Mouse (Mus musculus) ovary, postnatal 14 days (tissue): ENCODE measurements around the gene Neurod2.

Experiments used
- DNase-seq: peaks from one replicate; pipeline ENCODE4 v3.0.0; 2022; ENCODE audit warnings: low spot score

Gene Neurod2

DNA sequence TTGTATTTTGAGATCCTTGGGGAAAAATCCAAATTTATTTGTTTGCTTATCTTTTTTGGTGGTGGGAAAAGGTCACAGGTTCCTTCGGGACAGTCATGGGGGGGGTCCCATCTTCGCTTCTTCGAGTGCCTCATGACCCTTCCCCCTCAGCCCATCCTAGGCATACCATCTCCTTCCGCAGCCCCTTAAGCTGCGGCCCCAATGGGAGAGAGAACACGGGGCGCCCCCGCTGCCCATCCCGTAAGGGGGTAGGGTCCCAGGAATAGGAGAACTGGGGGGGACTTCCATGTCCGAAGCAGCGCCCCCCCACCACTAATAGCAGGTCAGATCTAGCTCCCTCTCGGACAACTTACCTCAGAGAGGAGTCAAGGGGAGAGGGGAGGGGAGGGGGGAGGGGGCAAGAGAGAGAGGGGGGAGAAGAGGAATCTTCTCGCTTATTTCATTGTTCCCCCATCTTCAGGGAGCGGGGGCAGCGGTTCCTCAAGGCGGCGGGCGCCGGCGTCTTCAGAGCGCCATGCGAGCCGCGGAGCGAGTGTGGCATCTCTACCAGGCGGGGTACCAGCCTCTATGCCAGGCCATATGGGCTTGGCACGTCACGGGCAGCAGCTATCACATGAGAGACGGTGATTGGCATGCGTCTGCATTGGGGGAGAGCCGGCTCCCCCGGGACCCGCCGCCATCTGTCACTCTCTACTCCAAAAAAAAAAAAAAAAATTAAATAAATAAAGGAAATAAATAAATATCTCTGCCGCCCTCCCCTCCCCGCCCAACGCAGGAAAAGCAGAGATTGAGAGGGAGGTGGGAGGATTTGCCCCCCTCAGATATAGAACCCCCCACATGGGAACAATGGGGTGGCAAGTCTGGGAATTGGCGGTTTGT is at the start of gene Neurod2:
Neurod2 (minus strand) TSS at position 568 of the 879 bp plus-strand sequence.
- DNase-seq = no peak

DNA sequence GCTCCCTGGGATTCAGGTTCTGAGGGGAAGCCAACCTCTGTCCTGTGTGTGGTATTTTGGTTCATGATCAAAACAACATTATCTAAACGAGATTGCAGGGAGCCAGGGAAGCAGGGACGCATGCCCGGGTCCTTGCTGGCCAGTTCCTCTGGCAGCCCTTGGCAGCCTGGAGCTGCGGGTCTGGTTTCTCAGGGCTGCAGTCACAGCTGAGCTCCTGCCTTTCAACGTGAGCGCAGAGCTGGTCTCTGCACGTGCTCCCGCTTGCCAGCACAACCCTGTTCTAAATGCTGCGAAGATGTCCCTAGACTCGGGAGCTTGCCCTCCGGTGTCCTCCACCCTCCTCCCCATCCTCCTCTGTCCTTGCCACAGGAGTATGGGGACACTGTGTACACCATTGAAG is 48.3 kb upstream of the Neurod2 start:
- no peak for DNase-seq

DNA sequence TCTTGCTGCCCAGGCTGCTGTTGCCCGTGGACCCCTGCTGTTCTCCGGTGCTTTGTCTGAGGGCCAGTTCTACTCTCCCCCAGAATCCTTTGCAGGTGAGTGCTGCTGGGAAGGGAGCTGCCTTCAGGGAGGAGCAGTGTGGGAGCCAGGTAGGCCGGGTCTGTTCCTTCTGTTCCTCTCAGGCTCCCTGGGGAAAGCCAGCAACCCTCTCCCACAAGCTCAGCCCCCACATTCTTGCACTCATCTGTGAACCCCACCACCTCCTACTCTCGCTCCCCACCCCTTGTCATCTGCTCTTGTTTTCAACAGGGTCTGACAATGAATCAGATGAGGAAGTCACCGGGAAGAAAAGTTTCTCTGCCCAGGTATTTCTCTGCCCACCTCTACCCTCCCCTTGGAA is 47.3 kb upstream of the Neurod2 start:
- DNase-seq = no peak

DNA sequence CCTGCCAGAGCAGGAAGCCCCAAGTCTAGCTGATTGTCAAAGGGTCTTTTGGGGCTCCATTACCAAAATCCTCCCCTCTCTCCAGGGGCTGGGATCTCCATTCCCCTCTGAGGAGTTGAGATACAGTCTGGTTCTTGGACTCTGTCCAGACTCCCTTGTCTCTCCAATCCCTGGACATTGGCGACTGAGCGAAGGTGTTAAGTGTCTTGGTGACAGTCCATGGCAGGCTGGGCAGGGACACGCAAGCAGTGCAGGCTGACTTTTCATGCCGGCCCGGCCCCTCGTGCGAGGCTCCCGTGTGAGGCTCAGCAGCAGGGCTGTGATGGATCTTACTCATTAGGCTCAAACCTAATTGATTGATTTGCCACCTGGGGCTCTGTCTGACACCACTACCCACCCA is 44.8 kb upstream of the Neurod2 start:
- no peak for DNase-seq

DNA sequence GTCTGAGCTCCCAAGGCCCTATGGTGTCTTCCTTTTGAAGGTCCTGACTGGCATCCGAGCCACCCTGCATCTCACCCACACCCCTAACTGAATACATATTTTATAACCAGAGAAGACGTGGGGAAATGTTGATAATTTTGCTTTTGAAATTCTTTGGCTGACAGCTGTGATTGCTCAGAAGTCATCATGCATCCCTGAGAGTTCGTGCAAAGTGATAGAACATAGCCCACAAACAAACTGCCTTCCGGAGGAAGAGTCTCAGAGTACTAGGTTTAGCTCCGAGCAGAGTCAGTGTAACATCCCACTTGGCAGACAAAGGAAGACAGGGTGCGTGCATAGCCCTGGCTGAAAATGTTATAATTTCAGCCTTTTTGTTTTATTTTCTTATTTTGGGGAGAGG is 43.8 kb upstream of the Neurod2 start:
- DNase-seq = no peak

DNA sequence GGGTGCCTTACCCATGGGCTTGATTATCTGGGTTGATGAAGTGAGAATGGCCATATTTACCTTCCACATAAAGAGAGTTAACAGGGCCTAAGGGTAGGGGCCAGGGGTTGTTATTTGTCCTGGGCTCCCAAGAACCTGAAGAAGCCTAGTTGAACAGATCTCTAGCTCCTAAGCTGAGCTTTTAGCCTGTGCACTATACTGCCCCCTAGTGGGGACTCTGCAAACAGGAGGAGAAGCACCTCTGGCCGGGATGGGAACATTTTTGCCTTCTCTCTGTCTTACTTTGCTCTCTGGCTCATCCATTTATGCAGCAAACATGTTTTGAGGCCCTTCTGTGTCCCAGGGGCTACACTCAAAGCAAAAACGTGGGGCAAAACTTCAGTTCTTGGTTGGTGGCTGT is 43.0 kb upstream of the Neurod2 start:
- DNase-seq = peak; percentile 54

DNA sequence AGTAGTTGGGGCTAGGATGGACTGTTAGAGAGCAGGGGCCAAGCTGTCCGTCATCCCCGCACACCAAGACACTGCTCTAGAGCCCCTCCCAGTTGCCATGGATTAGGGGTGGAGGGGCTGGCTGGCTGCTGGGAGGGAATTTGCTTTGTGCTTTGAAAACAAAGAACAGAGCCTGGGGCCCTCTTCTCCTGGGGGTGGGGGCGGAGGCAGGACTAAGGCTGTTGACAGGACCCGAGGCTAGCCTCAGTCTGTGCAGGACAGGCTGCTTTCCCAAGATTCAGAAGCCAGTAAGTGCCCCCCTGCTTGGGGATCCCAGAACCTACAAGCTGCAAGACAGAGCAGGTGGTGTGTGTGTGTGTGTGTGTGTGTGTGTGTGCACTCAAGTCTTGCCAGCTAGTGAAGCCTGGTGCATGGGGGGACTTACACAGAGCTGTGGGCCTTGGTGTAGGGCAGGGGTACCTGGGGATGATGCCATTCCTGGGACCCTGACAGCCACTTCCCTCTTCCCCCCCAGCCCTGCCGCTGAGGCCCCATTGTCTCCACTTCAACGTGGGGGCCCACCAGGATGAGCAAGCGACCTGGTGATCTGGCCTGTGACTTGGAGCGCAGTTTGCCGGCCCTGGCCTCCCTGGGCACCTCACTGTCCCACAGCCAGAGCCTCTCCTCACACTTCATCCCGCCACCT is 42.2 kb upstream of the Neurod2 start:
- DNase-seq = no peak

DNA sequence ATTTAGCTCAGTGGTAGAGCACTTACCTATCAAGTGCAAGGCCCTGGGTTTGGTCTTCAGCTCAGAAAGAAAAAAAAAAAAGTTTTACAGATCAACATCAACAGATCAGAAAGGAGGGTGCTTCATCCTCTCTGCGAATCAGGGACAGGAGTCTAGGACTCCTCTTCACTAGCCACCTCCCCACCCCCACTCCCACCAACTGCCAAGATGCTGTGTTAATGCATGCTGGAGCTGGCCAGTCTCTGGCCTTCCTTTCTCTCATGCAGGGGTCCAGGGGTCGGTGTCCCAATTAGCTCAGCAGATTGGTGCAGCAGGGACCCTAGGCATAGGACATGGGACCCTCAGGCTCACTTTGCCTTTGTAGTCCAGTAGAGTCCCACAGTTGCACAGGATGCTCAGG is 41.1 kb upstream of the Neurod2 start:
- no peak for DNase-seq

DNA sequence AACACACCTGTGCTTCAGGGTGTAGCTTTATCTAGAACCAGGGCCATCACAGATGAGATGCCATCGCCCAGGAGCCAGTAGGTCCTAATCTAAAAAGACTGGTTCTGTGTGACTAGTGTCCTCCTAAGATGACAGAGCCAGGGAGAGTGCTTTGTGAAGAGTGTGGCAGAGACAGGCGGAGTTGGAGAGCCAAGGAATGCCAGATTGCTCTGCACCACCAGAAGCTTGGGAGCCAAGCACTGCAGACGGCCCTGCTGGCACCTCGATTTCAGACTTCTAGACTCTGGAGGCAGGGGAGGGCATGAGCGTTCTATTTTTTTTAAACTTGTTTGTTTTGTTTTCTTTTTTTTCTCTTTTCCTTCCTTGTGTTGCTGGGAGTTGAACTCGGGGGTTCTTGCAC is 39.9 kb upstream of the Neurod2 start:
- no peak for DNase-seq

DNA sequence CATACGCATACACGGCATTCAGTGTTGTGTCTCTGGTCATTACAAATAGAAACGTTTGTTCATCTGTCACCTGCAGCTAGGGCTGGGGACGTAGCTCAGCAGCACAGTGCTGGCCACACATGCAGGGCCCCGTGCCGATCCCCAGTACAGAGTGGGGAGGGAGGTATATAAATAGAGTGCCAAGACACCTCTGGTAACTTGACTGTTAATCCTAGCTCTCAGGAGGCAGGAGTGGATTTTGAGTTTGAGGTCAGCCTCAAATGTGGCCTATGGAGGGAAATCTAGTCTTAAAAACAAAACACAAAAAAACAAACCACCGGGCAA is 38.4 kb upstream of the Neurod2 start:
- DNase-seq = no peak

DNA sequence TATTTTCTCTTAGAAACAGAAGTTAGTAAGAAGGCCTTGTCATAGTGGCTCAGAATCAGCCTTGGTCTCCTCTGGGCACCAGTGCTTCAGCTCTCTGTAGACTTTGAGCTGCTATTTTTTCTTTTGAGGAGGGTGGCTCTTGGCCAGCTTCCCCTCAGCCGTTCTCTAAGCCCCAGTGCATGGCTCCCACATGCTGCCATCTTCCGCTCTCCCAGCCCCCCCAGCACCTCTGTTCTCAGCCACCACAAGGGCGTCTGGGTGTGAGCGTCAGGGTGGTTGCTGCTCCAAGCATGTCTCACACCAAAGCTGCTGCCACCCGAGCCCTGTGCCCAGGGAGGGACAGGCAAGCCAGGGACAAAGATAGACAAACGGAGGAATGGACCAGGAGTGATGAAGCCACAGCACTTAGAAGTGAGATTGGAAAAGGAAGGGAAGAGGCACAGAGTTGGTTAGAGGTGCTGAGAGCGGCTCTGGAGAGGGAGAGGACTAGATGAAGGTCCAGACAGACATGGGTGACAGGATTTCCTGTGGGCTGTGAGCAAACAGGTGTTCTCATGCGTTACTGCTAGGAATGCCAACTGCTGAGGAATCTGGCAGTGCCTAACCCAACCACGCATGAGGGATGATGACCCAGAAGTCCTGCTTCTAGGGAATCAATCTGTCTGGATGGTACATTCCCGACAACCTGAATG is 37.9 kb upstream of the Neurod2 start:
- DNase-seq = no peak

DNA sequence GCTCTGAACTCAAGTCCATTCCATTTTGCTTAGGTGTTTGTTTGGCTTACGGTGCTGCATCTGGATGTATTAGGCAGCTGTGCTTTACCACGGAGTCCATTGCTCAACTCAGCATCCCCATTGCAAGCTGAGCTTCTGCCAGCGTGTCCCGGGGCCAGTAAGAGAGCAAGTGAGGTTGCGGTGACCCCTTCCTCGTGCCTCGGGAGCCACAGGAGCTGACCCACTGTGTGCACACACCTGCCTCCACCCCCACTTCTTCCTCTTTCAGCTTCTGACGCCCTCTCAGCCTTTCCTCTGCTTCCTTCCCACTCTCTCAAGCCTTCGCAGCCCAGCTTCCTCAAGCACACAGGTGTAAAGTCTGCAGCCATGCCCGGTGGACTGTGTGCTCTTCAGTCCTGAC is 36.8 kb upstream of the Neurod2 start:
- DNase-seq = no peak

DNA sequence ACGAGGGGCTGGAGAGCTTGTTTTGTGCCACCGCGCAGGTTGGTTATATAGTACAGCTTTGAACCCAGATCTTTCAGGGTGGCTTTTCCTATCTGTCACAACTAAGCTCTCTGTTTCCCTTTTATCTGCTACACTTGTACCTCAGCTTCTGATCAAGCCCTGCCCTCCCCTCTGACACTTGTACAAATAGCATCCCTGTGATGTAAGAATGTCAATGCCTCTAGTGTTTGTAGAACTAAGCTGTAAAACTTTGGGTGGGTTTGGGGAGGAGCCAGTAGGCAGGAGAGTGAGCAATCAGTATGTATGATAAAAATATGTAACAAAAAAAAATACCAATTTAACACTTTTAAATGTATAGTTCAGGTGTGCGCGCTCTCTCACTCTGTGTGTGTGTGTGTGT is 35.0 kb upstream of the Neurod2 start:
- DNase-seq = no peak

DNA sequence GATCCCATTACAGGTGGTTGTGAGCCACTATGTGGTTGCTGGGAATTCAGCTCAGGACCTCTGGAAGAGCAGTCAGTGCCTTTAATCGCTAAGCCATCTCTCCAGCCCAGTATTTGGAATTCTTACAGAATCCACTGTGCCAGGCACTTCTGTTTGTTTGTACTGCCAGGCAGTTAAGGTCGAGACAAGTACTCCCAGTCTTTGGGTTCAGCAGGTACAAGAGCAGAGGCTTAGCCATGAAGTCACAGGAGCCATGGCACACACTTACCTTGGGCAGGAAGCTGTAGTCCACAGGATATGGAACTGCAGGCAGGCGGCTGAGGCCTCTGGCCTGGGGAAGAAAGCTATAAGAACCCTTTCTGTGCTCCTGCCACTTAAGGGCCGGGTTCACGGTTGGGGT is 34.4 kb upstream of the Neurod2 start:
- DNase-seq = no peak

DNA sequence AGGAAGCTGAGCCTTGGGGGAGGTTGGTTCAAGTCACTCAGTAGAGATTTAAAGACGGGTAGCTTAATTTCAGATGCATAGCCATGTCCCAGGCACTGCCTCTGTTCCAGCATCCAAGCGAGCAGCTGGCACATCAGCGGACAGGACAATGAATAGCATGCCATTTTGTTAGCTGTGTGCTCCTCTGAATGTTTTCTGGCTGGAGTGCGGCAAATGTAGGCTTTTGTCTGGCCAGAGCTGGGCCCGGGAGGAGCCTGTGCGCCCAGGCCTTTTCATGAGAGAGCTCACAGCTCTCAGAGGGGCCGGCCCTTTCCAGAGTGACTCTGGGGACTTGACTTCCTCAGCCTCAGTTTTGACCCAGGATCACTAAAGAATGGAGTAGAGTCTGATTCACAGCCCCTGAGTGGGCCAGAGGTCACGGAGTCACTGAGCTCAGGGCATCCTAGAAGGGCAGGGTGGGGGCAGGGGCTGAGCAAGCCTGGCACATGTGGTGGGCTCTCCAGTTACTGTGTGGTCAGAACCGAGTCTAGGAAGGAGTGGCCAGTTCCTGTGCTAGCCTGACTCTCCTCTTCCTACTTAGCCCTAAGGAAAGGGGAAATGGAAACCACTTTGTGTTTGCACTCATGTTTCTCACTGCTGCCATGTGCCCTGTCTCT is 31.5 kb upstream of the Neurod2 start:
- DNase-seq = no peak

DNA sequence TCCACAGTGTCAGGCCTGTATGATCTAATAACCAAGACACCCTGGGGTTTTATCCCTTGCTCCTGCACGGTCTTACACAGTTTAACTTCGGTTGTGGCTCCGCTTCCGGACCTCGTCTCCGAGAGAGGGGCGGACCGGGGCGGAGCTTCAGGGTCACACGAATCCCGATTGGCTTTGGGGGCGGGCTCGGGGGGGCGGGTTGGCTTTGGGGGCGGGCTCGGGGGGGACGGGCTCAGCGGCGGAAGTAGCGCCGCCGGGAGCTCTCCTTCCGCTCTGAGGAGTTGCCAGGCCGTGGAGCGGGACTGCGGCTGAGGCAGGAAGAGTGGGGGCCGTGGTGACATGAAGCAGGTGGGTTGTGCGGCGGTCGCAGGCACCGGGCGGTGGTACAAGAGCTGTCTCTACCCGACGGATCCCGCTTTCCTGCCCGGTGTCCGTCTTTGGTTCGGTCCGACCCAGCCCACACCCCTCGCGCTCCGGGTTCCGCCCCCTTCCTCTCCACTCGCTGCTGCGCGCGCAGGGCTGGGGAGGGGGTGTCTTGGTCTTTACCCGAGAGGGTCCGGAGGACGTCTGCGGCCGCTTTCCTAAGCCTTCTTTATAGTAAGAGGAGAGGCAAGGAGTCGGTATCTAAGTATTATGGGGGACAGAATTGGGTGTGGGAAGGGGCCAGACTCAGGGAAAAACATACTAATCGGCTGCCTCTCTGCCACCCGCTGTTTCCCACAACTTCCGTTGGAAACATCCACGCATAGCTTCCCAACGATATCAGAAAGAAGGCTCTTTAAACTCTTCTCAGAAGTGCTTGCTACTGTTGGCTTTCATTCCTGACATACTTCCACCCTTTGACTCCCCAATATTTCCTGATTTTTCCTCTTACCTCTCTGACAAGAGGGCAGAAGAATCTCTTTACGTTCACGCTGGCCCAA is 29.0 kb upstream of the Neurod2 start, which contains the start of gene Stard3:
Stard3 (plus strand) TSS at position 208 of the 923 bp plus-strand sequence.
- DNase-seq = peak; percentile 79

DNA sequence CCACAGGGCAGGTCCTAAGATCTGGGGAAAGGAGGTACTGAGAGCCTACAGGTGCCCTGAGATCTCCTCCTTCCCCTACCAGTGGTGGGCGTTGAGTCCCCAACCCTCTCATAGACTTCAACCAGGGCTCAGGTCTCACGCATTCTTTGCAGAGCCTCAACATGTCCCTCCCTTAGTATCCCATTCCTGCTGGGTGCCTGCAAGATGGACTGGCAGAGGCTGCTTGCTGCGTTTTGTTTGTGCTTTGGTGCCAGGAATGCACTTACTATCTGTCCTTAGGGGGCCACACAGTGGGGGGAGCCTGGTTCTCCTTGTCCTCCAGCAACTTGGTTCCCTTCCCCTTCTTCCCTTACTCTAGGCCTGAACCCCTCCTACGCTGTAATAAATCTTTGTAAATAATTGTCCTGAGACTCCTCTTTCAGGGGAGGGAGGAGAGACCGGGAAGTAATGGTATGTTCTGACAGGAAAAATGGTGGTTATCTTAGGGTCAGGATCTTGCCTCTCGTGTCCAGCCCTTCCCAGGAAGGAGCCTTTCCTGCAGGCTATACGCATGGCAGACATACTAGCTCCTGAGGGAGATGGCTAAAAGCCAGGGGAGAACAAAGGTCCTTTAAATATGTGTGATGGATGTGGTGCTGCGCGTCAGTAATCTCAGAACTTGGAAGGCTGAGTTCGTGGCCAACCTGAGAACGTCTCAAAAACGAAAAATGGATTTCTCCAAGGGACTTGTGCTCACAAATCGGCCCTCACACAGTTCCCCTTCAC is 28.1 kb upstream of the Neurod2 start:
- DNase-seq = no peak

DNA sequence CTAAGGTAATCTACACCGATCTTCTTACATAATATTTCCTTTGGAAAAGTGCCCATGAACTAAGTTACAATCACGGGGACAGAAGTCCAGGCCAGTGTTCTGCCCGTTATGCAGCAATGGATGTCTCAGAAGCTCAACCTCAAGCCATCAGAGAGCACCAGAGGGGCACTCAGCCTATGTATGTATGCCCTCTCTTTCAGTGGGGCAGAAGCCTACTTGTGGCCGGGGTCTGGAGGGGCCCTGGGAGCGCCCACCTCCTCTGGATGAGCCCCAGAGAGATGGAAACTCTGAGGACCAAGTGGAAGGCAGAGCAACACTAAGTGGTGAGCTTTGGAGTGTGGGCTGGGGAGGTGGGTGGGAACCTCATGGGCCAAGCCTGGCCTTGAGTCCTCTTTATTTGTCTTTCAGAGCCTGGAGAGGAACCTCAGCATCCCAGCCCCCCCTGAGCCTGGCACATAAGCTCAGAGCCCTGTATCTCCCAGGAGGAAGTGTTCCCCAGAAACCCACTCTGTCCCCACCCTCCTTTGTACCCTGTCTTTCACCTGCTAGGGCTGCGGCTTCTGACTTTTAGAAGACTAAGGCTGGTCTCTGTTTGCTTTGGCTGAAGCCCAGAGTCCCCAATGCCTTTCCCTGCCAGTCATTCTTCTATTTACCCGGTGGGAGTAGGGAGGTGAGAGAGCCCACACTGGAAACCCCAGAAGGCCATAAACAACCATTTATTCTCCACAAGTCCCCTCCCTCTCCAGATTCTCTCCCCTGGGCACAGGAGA is 27.4 kb upstream of the Neurod2 start:
- DNase-seq = no peak

DNA sequence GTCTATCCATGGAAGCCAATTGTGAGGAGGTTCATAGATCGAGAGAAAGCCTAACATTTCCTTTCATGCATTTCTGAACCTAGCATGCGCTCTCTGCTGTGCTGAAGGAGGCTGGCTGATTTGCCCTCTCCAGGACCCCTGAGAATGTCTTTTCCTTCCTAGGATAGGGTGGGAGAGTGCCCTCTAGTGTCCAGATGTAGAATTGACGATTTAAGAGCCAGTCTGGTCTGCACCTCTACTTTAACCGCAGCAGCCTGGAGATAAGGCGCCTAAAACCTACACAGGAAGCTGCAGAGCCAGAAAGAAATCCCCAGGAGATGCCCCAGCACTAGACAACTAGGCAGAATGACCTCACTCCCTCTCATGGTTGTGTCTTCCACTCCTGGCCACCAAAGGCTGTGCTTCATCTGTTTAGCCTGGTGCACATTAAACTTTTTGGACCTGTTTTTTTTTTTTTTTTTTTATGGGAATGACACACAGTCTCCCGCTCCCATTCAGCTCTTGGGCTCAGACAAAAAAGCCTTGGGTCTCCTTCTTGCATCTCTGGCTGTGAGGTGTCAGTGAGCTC is 26.4 kb upstream of the Neurod2 start:
- peak; percentile 63 for DNase-seq

DNA sequence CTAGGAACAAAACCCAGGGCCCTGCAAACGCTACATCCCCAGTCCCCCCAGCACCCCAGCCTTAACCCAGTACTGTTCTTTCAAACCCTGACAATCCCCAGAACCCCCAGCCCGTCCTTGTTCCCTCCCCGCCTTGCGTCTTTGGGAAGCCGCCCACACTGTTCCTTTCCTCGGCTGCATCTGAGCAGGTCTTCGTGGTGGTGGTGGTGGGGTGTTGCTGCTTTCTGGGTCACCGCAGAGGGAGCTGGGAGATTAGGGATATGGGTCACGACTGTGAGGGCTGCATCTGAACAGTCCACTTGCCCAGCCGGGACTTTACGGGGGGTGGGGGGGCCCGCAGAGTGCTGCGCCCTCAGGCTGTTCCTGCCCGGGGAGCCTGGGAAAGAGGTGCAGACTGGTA is 25.0 kb upstream of the Neurod2 start:
- DNase-seq = no peak
